Mouse (Mus musculus): Measurements from ENCODE around the gene Camkk2.
A peak's percentile ranks its signal among the peaks of the same experiment; 100 is the strongest.

Gene Camkk2

GRCm38 (mm10) chr5:122703574-122703973 lies 75.6 kb downstream of the Camkk2 start:
- no peak for TF ChIP-seq GATA4 (IDR thresholded peaks at IDR 0.05; ENCODE audit: insufficient replicate concordance, low read length)

GRCm38 (mm10) chr5:122702156-122702555 lies 77.1 kb downstream of the Camkk2 start:
- no peak for TF ChIP-seq GATA4 (IDR thresholded peaks at IDR 0.05; ENCODE audit: insufficient replicate concordance, low read length)

- 0 out of 2 replicates have a peak, but pooled peaks have one; percentile 25 for TF ChIP-seq GATA4 (IDR thresholded peaks at IDR 0.05; ENCODE audit: insufficient replicate concordance, low read length)
Observed at GRCm38 (mm10) chr5:122700837-122701212, 78.4 kb downstream of the Camkk2 start.

GRCm38 (mm10) chr5:122700109-122700836 lies 78.9 kb downstream of the Camkk2 start:
- no peak for TF ChIP-seq GATA4 (IDR thresholded peaks at IDR 0.05; ENCODE audit: insufficient replicate concordance, low read length)

GRCm38 (mm10) chr5:122698701-122699060 lies 80.5 kb downstream of the Camkk2 start:
- no peak for TF ChIP-seq GATA4 (IDR thresholded peaks at IDR 0.05; ENCODE audit: insufficient replicate concordance, low read length)

GRCm38 (mm10) chr5:122698041-122698700 lies 81.0 kb downstream of the Camkk2 start:
- no peak for TF ChIP-seq GATA4 (IDR thresholded peaks at IDR 0.05; ENCODE audit: insufficient replicate concordance, low read length)

GRCm38 (mm10) chr5:122695516-122695915 lies 83.7 kb downstream of the Camkk2 start:
- no peak for TF ChIP-seq GATA4 (IDR thresholded peaks at IDR 0.05; ENCODE audit: insufficient replicate concordance, low read length)

GRCm38 (mm10) chr5:122693431-122694207 lies 85.6 kb downstream of the Camkk2 start:
- peak; percentile 20; the same call in 1 of the 2 replicates for TF ChIP-seq GATA4 (IDR thresholded peaks at IDR 0.05; ENCODE audit: insufficient replicate concordance, low read length)

- TF ChIP-seq GATA4 (IDR thresholded peaks at IDR 0.05; ENCODE audit: insufficient replicate concordance, low read length), result peak; percentile 86
Observed at GRCm38 (mm10) chr5:122690486-122690885, 88.7 kb downstream of the Camkk2 start.

- TF ChIP-seq GATA4 (IDR thresholded peaks at IDR 0.05; ENCODE audit: insufficient replicate concordance, low read length), result no peak
Observed at GRCm38 (mm10) chr5:122689153-122689552, 90.1 kb downstream of the Camkk2 start.

GRCm38 (mm10) chr5:122687391-122687790 lies 91.8 kb downstream of the Camkk2 start:
- no peak for TF ChIP-seq GATA4 (IDR thresholded peaks at IDR 0.05; ENCODE audit: insufficient replicate concordance, low read length)

- TF ChIP-seq GATA4 (IDR thresholded peaks at IDR 0.05; ENCODE audit: insufficient replicate concordance, low read length), result no peak
Observed at GRCm38 (mm10) chr5:122683926-122684325, 95.3 kb downstream of the Camkk2 start.

- no peak for TF ChIP-seq GATA4 (IDR thresholded peaks at IDR 0.05; ENCODE audit: insufficient replicate concordance, low read length)
Observed at GRCm38 (mm10) chr5:122681276-122681675, 97.9 kb downstream of the Camkk2 start.

Data from liver, adult (tissue).